Mouse (Mus musculus) myocyte (in vitro differentiated cells): ENCODE results near the gene 3300002I08Rik. TPM values are rescaled to one million over a fixed set of nuclear protein-coding genes. Genes with fewer than 3 reads are reported as not detected.
"Not testable (repeated sequence)": the region's sequence is repeated elsewhere in the genome, so short reads cannot be mapped to it uniquely, and the experiment has no call there.

ENCODE experiments used
- H3K27me3 ChIP-seq: one replicate; pipeline ENCODE4 v1.6.1; 2011; ENCODE audit not compliant: control insufficient read depth, insufficient read depth, insufficient read length
- H3K36me3 ChIP-seq: one replicate; pipeline ENCODE4 v1.6.1; 2011; ENCODE audit not compliant: control insufficient read depth, insufficient read depth
- H3K4me2 ChIP-seq: one replicate; pipeline ENCODE4 v1.6.1; 2011; ENCODE audit warnings: low read depth, control low read depth
- H3K4me3 ChIP-seq: one replicate; pipeline ENCODE4 v1.5.1; 2011; ENCODE audit warnings: mild to moderate bottlenecking, control low read depth, moderate library complexity
- H3K79me2 ChIP-seq: one replicate; pipeline ENCODE4 v1.6.1; 2011; ENCODE audit not compliant: control insufficient read depth, insufficient read depth
- H3ac ChIP-seq: one replicate; pipeline ENCODE4 v1.6.1; 2011; ENCODE audit not compliant: control insufficient read depth, insufficient read length
- CEBPB ChIP-seq: IDR thresholded peaks from 2 replicates; pipeline ENCODE4 v1.6.1; 2011; ENCODE audit warnings: mild to moderate bottlenecking, moderate library complexity; ENCODE audit not compliant: poor library complexity, insufficient read depth, severe bottlenecking
- E2F4 ChIP-seq: IDR thresholded peaks from one replicate; pipeline ENCODE4 v1.6.1; 2011; ENCODE audit warnings: mild to moderate bottlenecking, control low read depth, moderate library complexity; ENCODE audit not compliant: insufficient read depth
- MAX ChIP-seq: IDR thresholded peaks from one replicate; pipeline ENCODE4 v1.6.1; 2011; ENCODE audit warnings: low read depth, mild to moderate bottlenecking, control low read depth
- MYOD1 ChIP-seq, 3 experiments: IDR thresholded peaks; one replicate each; pipeline ENCODE4 v1.6.1; 2011; ENCODE audit warnings: control low read depth in 2 of 3, low read depth in 2 of 3, mild to moderate bottlenecking in 2 of 3, moderate library complexity in 1 of 3; ENCODE audit not compliant: insufficient read length in 2 of 3, control insufficient read depth in 1 of 3
- MYOG ChIP-seq, 3 experiments: IDR thresholded peaks; one replicate each; pipeline ENCODE4 v1.6.1; 2011; ENCODE audit warnings: control low read depth in 2 of 3, low read depth in 2 of 3, mild to moderate bottlenecking in 2 of 3; ENCODE audit not compliant: insufficient read length in 2 of 3, control insufficient read depth in 1 of 3, insufficient read depth in 1 of 3
- POLR2A ChIP-seq: IDR thresholded peaks from one replicate; pipeline ENCODE4 v1.6.1; 2011; ENCODE audit warnings: low read depth, mild to moderate bottlenecking, control low read depth, moderate library complexity; ENCODE audit not compliant: insufficient read length
- POLR2AphosphoS2 ChIP-seq: IDR thresholded peaks from one replicate; pipeline ENCODE4 v1.6.1; 2011; ENCODE audit warnings: low read depth, control low read depth; ENCODE audit not compliant: insufficient read length
- REST ChIP-seq: IDR thresholded peaks from one replicate; pipeline ENCODE4 v1.6.1; 2011; ENCODE audit warnings: mild to moderate bottlenecking, control low read depth, moderate library complexity; ENCODE audit not compliant: insufficient read depth, insufficient read length
- SRF ChIP-seq: IDR thresholded peaks from one replicate; pipeline ENCODE4 v1.6.1; 2011; ENCODE audit warnings: low read depth; ENCODE audit not compliant: control insufficient read depth, insufficient read length
- TCF12 ChIP-seq: IDR thresholded peaks from one replicate; pipeline ENCODE4 v1.6.1; 2011; ENCODE audit warnings: mild to moderate bottlenecking, control low read depth; ENCODE audit not compliant: poor library complexity, insufficient read depth, severe bottlenecking
- TCF3 ChIP-seq: IDR thresholded peaks from one replicate; pipeline ENCODE4 v1.6.1; 2011; ENCODE audit warnings: low read depth, control low read depth; ENCODE audit not compliant: insufficient read length
- USF1 ChIP-seq: IDR thresholded peaks from one replicate; pipeline ENCODE4 v1.6.1; 2011; ENCODE audit warnings: low read depth, mild to moderate bottlenecking, control low read depth, moderate library complexity
- polyA plus RNA-seq: library from polyadenylated mRNA; unstranded; fragments of >200 nt; fragmentation: generic; extraction: Trizol; gene quantifications from one replicate; pipeline ENCODE4 v1.2.1, GENCODE M21; 2012; ENCODE audit warnings: missing spikeins

Gene 3300002I08Rik
- 1.1 TPM for polyA plus RNA-seq

GRCm38 (mm10) chr2:150362113-150362877, at the start of gene 3300002I08Rik:
3300002I08Rik (minus strand) TSS chr2:150362765.
- 0 out of 2 replicates have a peak, but pooled peaks have one; percentile 2 for TF ChIP-seq CEBPB
- H3K27me3 ChIP-seq, H3K36me3 ChIP-seq, H3K79me2 ChIP-seq, H3ac ChIP-seq: not testable (repeated sequence)
- H3K4me2 ChIP-seq: peak within 1 kb of the TSS; percentile 64
- peak within 1 kb of the TSS; percentile 31 for H3K4me3 ChIP-seq

GRCm38 (mm10) chr2:150412146-150412545, 49.6 kb upstream of the 3300002I08Rik start:
- H3K4me2 ChIP-seq, H3ac ChIP-seq, H3K27me3 ChIP-seq, H3K79me2 ChIP-seq, H3K4me3 ChIP-seq, H3K36me3 ChIP-seq: not testable (repeated sequence)

GRCm38 (mm10) chr2:150390198-150390597, 27.6 kb upstream of the 3300002I08Rik start:
- Histone ChIP-seq H3K4me3 (no peak overlapping the region), H3K36me3 (no peaks in the 10 kb centered on the region), H3ac (no peak overlapping the region), H3K27me3 (no peaks in the 10 kb centered on the region), H3K79me2 (no peaks in the 10 kb centered on the region), H3K4me2 (no peak overlapping the region)
- TF ChIP-seq MYOG (IDR thresholded peaks at IDR 0.05; ENCODE audit: control insufficient read depth in 1 of 3, insufficient read depth in 1 of 3, insufficient read length in 2 of 3, low read depth in 2 of 3) (no peak), MAX (no peak), E2F4 (no peak), TCF12 (no peak)

GRCm38 (mm10) chr2:150385553-150386106, 23.1 kb upstream of the 3300002I08Rik start:
- not testable (repeated sequence) for H3ac ChIP-seq, H3K4me3 ChIP-seq, H3K27me3 ChIP-seq, H3K4me2 ChIP-seq, H3K36me3 ChIP-seq, H3K79me2 ChIP-seq

- TF ChIP-seq SRF (no peak), E2F4 (no peak), REST (no peak), TCF12 (no peak), CEBPB (no peak), USF1 (no peak), TCF3 (no peak), POLR2A (no peak), POLR2AphosphoS2 (no peak), MYOD1 (IDR thresholded peaks at IDR 0.05; ENCODE audit: control insufficient read depth in 1 of 3, insufficient read length in 2 of 3, low read depth in 2 of 3) (no peak), MAX (no peak), MYOG (IDR thresholded peaks at IDR 0.05; ENCODE audit: control insufficient read depth in 1 of 3, insufficient read depth in 1 of 3, insufficient read length in 2 of 3, low read depth in 2 of 3) (no peak)
- Histone ChIP-seq H3ac (no peak overlapping the region), H3K4me2 (peak overlapping the region; percentile 45), H3K27me3 (no peaks in the 10 kb centered on the region), H3K79me2 (no peaks in the 10 kb centered on the region), H3K36me3 (no peaks in the 10 kb centered on the region), H3K4me3 (peak overlapping the region; percentile 31)
These were observed 289 bp upstream of the 3300002I08Rik start for GRCm38 (mm10) chr2:150362878-150363229.

- not testable (repeated sequence) for H3K4me2 ChIP-seq, H3K4me3 ChIP-seq, H3K27me3 ChIP-seq, H3K36me3 ChIP-seq, H3K79me2 ChIP-seq, H3ac ChIP-seq
These were observed 5.4 kb downstream of the 3300002I08Rik start for GRCm38 (mm10) chr2:150357136-150357535.
